Mouse (Mus musculus) embryonic fibroblast, embryonic 13.5 days (primary cell): ENCODE data around the gene Gm128.

ENCODE experiments used
- CTCF ChIP-seq: IDR thresholded peaks from 2 replicates; pipeline ENCODE4 v1.5.1; 2011; ENCODE audit warnings: mild to moderate bottlenecking, control low read depth, low read length, moderate library complexity, borderline replicate concordance; ENCODE audit not compliant: insufficient read depth
- POLR2A ChIP-seq: IDR thresholded peaks from 2 replicates; pipeline ENCODE4 v1.6.1; 2011; ENCODE audit warnings: low read depth, mild to moderate bottlenecking, control low read depth, low read length, moderate library complexity

GRCm38 (mm10) chr3:95194721-95195135, 46.7 kb downstream of the Gm128 start:
- TF ChIP-seq CTCF, result no peak
- TF ChIP-seq POLR2A, result no peak
